In the genomic region with DNA sequence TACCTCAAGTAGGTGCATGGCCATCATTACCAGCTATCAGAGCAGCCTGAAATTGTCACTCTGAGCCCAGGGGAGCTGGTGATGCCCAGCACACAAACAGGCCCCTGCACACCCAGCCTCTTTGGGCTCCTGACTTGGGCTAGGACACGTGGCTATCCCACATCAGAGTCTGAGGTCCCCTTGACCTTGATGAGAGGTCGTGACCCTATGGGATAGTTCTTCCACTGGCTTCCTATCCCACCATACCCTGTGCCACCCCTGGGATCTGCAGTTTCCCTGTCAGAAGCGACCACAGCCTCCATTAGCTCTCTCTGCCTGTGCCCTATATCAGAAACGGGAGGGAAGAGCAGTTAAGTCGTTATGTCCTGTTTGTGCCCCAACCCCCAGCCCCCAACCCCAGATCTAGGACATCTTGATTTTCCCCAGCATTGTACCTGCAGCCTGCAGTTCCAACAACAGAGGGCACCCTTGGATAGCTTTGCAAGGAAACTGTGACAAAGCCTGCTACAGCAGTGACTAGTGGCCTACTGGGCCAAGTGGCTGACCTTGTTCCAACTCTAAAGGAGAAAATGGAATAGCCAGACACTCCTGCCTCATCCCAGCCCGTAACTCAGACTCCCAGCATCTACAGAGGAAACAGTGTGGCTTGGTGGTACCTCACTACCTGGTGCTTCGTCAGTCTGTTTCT, we compare ENCODE assay signal across 9 mouse cellular contexts. TPM values are rescaled to one million over a fixed set of nuclear protein-coding genes. Genes with fewer than 3 reads are reported as not detected.
DNase-seq lines count a peak whose midpoint lies in the region; ATAC-seq and TF ChIP-seq lines count a peak whose summit lies in the region.
"Had no signal": no experiment of that assay in that cellular context is flagged by ENCODE, and none has a peak within 500 bp of the region (broad histone marks: within the 10 kb centered on the region; RNA-seq: fewer than 3 reads in every experiment).

No protein-coding gene starts in this region.

- ATAC-seq in kidney, embryonic 14.5 days (ENCODE audit: low FRiP score, low TSS enrichment), result no peak
- no peak; the same call in 1 of the 2 replicates for ATAC-seq in midbrain, embryonic 14.5 days (ENCODE audit: low FRiP score, low TSS enrichment)
- no peak for ATAC-seq in granulocyte monocyte progenitor cell, adult 5-6 weeks (replicated peaks; ENCODE audit: poor library complexity, severe bottlenecking)

- WGBS in kidney, embryonic 14.5 days, result 38% methylated on average over 7 of the region's 7 CpGs
- 55% methylated on average over 7 of the region's 7 CpGs for WGBS in midbrain, embryonic 14.5 days

- H3K27ac ChIP-seq in kidney, embryonic 14.5 days (ENCODE audit: low read depth, low read length), result no peak overlapping the region
- no peak overlapping the region for H3K27ac ChIP-seq in cortical plate, adult 2 months (ENCODE audit: insufficient read depth, low read length)
- no peak overlapping the region for H3K27ac ChIP-seq in midbrain, embryonic 14.5 days (replicated peaks; ENCODE audit: low read depth, low read length)
- H3K27ac ChIP-seq: liver, embryonic 15.5 days had no signal

- no peaks in the 10 kb centered on the region for H3K9me3 ChIP-seq in kidney, embryonic 14.5 days (ENCODE audit: control insufficient read depth, low read length)
- no peaks in the 10 kb centered on the region for H3K9me3 ChIP-seq in midbrain, embryonic 14.5 days (ENCODE audit: control insufficient read depth, low read length)
- H3K9me3 ChIP-seq: liver, embryonic 15.5 days had no signal

- H3K36me3 ChIP-seq in kidney, embryonic 14.5 days (ENCODE audit: control insufficient read depth, insufficient read depth, low read length), result peaks cover 5% of the 10 kb centered on the region; the same call in 1 of the 2 replicates
- H3K36me3 ChIP-seq in midbrain, embryonic 14.5 days (ENCODE audit: control insufficient read depth, insufficient read depth, low read length), result no peaks in the 10 kb centered on the region
- H3K36me3 ChIP-seq: liver, embryonic 15.5 days had no signal

- H3K9ac ChIP-seq in kidney, embryonic 14.5 days (ENCODE audit: low read depth, low read length), result no peak overlapping the region
- no peak overlapping the region for H3K9ac ChIP-seq in midbrain, embryonic 14.5 days (replicated peaks; ENCODE audit: low read length)
- H3K9ac ChIP-seq: liver, embryonic 15.5 days had no signal

- H3K4me2 ChIP-seq in kidney, embryonic 14.5 days (replicated peaks; ENCODE audit: low read depth, low read length), result no peak overlapping the region
- no peak overlapping the region for H3K4me2 ChIP-seq in midbrain, embryonic 14.5 days (ENCODE audit: low read length)
- H3K4me2 ChIP-seq: liver, embryonic 15.5 days had no signal

- H3K4me3 ChIP-seq in kidney, embryonic 14.5 days (ENCODE audit: low read length), result no peak overlapping the region
- no peak overlapping the region for H3K4me3 ChIP-seq in cortical plate, adult 2 months (ENCODE audit: insufficient read depth, low read length)
- no peak overlapping the region for H3K4me3 ChIP-seq in midbrain, embryonic 14.5 days (replicated peaks; ENCODE audit: low read depth, low read length)
- H3K4me3 ChIP-seq: liver, embryonic 15.5 days had no signal

- peak; percentile 91 for TF ChIP-seq CTCF in cortical plate, adult 2 months (IDR thresholded peaks at IDR 0.05; ENCODE audit: extremely low read depth, insufficient read depth, low read length)

- TF ChIP-seq POLR2A in cortical plate, adult 2 months (IDR thresholded peaks at IDR 0.05; ENCODE audit: extremely low read depth, insufficient read depth, low read length), result no peak

- DNase-seq in kidney, adult 18-20 months, result peak; percentile 56
- DNase-seq in adipocyte (ENCODE audit: low spot score), result peak; percentile 65
- peak; percentile 41 to 61 for DNase-seq in heart, adult 9 months (ENCODE audit: low spot score in 2 of 2)
- peak; percentile 68 to 74 for DNase-seq in layer of hippocampus, postnatal 36 days
- peak; percentile 89 for DNase-seq in midbrain, embryonic 14.5 days

- H3K4me1 ChIP-seq in kidney, embryonic 14.5 days (ENCODE audit: control insufficient read depth, insufficient read depth, low read length), result no peaks in the 10 kb centered on the region
- peaks cover 1% of the 10 kb centered on the region for H3K4me1 ChIP-seq in cortical plate, adult 2 months (ENCODE audit: control insufficient read depth, insufficient read depth, low read length)
- no peaks in the 10 kb centered on the region for H3K4me1 ChIP-seq in midbrain, embryonic 14.5 days (ENCODE audit: control insufficient read depth, insufficient read depth, low read length)
- H3K4me1 ChIP-seq: liver, embryonic 15.5 days had no signal

- no peaks in the 10 kb centered on the region for H3K27me3 ChIP-seq in kidney, embryonic 14.5 days (ENCODE audit: control insufficient read depth, insufficient read depth, low read length)
- no peaks in the 10 kb centered on the region for H3K27me3 ChIP-seq in midbrain, embryonic 14.5 days (ENCODE audit: control insufficient read depth, insufficient read depth, low read length)
- H3K27me3 ChIP-seq: liver, embryonic 15.5 days had no signal

RNA-seq across cellular contexts. Expression of a gene that starts 40.4 kb away (rescaled TPM):
- polyA plus RNA-seq in kidney, embryonic 14.5 days (2014; fragmentation: Nextera tagmentation; extraction: Ambion mirVana), result 41.9 and 42.3 TPM in 2 replicates
- 32.6 and 34.1 TPM in 2 replicates for polyA plus RNA-seq in cortical plate, adult 2 months (2012; rRNA removed)
- 1 to 10 TPM; 3.6 to 3.9 TPM for total RNA-seq in layer of hippocampus, postnatal 36 days (2021)
- 2.8 and 8.5 TPM in 2 replicates for polyA plus RNA-seq in midbrain, embryonic 14.5 days (2014; fragmentation: Nextera tagmentation; extraction: Ambion mirVana)
- total RNA-seq in granulocyte monocyte progenitor cell, adult 5-6 weeks (2014; fragmentation: Nextera tagmentation), result not detected in 2 replicates
- not detected in 2 replicates for total RNA-seq in granulocyte monocyte progenitor cell, adult 5-6 weeks (2017)
